Mouse (Mus musculus): ENCODE data around the gene Pla2g4e. TPM values are rescaled to one million over a fixed set of nuclear protein-coding genes. Genes with fewer than 3 reads are reported as not detected.
A peak's percentile ranks its signal among the peaks of the same experiment; 100 is the strongest.
"Not testable (repeated sequence)": the region's sequence is repeated elsewhere in the genome, so short reads cannot be mapped to it uniquely, and the experiment has no call there.

Gene Pla2g4e
- polyA plus RNA-seq, 1 experiment from 2014 or later = 0.02 TPM

DNA sequence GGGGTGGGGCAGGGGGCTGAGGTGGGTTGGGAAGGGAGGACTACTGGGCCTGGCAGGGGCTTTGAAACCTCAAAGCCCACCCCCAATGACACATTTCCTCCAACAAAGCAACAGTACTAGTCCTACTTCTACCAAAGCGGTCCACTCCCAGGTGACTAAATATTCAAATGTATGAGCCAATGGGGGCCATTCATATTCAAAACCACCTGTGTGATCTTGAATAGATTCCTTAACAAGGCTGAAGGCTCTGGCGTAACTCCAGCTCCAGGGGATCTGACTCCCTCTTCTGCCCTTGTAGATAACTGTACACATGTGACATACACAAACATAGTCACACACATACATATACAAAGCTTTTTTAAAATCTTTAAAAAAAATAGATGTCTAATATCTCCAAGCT lies 1.1 kb downstream of the Pla2g4e start:
- peaks cover 17% of the 10 kb centered on the region; the same call in 1 of the 2 replicates for H3K27me3 ChIP-seq (replicated peaks; ENCODE audit: control insufficient read depth, insufficient read depth, low read length)
- no peak overlapping the region for H3K4me2 ChIP-seq (ENCODE audit: low read depth, low read length)
- no peak overlapping the region for H3K4me3 ChIP-seq (ENCODE audit: low read length)
- H3K36me3 ChIP-seq (ENCODE audit: control insufficient read depth, insufficient read depth, low read length) = no peaks in the 10 kb centered on the region
- no peak overlapping the region for H3K27ac ChIP-seq (ENCODE audit: low read length)
- H3K9ac ChIP-seq (ENCODE audit: low read depth, low read length) = no peak overlapping the region
- no peak for ATAC-seq
- H3K9me3 ChIP-seq (ENCODE audit: control insufficient read depth, low read length) = no peaks in the 10 kb centered on the region
- WGBS = 94% methylated on average over 2 of the region's 2 CpGs
- H3K4me1 ChIP-seq (ENCODE audit: control insufficient read depth, insufficient read depth, low read length) = peaks cover 5% of the 10 kb centered on the region

- Histone ChIP-seq H3K9ac (ENCODE audit: low read depth, low read length) (no peak overlapping the region), H3K4me1 (ENCODE audit: control insufficient read depth, insufficient read depth, low read length) (peaks cover 5% of the 10 kb centered on the region), H3K4me3 (ENCODE audit: low read length) (no peak overlapping the region), H3K36me3 (ENCODE audit: control insufficient read depth, insufficient read depth, low read length) (no peaks in the 10 kb centered on the region), H3K27me3 (replicated peaks; ENCODE audit: control insufficient read depth, insufficient read depth, low read length) (peaks cover 17% of the 10 kb centered on the region; the same call in 1 of the 2 replicates), H3K4me2 (ENCODE audit: low read depth, low read length) (no peak overlapping the region), H3K9me3 (ENCODE audit: control insufficient read depth, low read length) (no peaks in the 10 kb centered on the region), H3K27ac (ENCODE audit: low read length) (no peak overlapping the region)
- WGBS = 77% methylated on average over 5 of the region's 5 CpGs
- ATAC-seq = no peak
Measured at GRCm38 (mm10) chr2:120242791-120243467, 2.2 kb downstream of the Pla2g4e start.

- not testable (repeated sequence) for H3K9me3 ChIP-seq (ENCODE audit: control insufficient read depth, low read length); ATAC-seq; H3K27me3 ChIP-seq (replicated peaks; ENCODE audit: control insufficient read depth, insufficient read depth, low read length); H3K4me1 ChIP-seq (ENCODE audit: control insufficient read depth, insufficient read depth, low read length); H3K36me3 ChIP-seq (ENCODE audit: control insufficient read depth, insufficient read depth, low read length); H3K4me3 ChIP-seq (ENCODE audit: low read length); H3K4me2 ChIP-seq (ENCODE audit: low read depth, low read length); H3K27ac ChIP-seq (ENCODE audit: low read length); H3K9ac ChIP-seq (ENCODE audit: low read depth, low read length)
- WGBS = 88% methylated on average over 8 of the region's 9 CpGs
Measured at GRCm38 (mm10) chr2:120238733-120239132, 6.4 kb downstream of the Pla2g4e start.

DNA sequence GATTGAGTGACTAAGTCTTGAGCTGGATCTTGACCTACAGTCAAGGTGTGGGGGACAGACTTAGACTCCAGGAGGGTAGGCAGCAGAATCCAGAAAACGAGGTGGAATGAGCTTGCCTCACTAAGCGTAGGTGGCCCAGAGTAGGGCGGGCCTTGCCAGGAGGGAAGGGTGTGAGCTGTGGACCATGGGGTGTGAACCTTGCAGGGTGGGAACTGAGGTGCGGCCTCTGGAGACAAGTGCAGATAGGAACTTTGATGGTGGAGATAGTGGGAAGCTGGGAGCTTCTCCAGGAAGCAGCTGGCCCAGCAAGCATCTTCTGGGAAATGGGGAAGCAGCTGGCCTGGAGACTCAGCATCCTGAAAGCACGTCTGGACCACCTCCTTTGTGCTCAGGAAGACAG lies 7.4 kb downstream of the Pla2g4e start:
- no peak overlapping the region for H3K4me3 ChIP-seq (ENCODE audit: low read length)
- no peak for ATAC-seq
- 71% methylated on average over 5 of the region's 5 CpGs for WGBS

GRCm38 (mm10) chr2:120235947-120236640 lies 9.0 kb downstream of the Pla2g4e start:
- Histone ChIP-seq H3K27me3 (replicated peaks; ENCODE audit: control insufficient read depth, insufficient read depth, low read length) (no peaks in the 10 kb centered on the region), H3K4me3 (ENCODE audit: low read length) (no peak overlapping the region), H3K4me2 (ENCODE audit: low read depth, low read length) (no peak overlapping the region), H3K9ac (ENCODE audit: low read depth, low read length) (no peak overlapping the region), H3K27ac (ENCODE audit: low read length) (no peak overlapping the region), H3K36me3 (ENCODE audit: control insufficient read depth, insufficient read depth, low read length) (no peaks in the 10 kb centered on the region), H3K9me3 (ENCODE audit: control insufficient read depth, low read length) (no peaks in the 10 kb centered on the region), H3K4me1 (ENCODE audit: control insufficient read depth, insufficient read depth, low read length) (peaks cover 4% of the 10 kb centered on the region; the same call in 1 of the 2 replicates)
- ATAC-seq = no peak
- 74% methylated on average over 3 of the region's 3 CpGs for whole genome bisulfite sequencing

More for the DNA sequence above, 7.4 kb downstream of the Pla2g4e start:
- Histone ChIP-seq H3K4me1 (ENCODE audit: control insufficient read depth, insufficient read depth, low read length) (no peaks in the 10 kb centered on the region), H3K36me3 (ENCODE audit: control insufficient read depth, insufficient read depth, low read length) (no peaks in the 10 kb centered on the region), H3K27me3 (replicated peaks; ENCODE audit: control insufficient read depth, insufficient read depth, low read length) (no peaks in the 10 kb centered on the region), H3K9ac (ENCODE audit: low read depth, low read length) (no peak overlapping the region), H3K27ac (ENCODE audit: low read length) (no peak overlapping the region), H3K4me2 (ENCODE audit: low read depth, low read length) (no peak overlapping the region), H3K9me3 (ENCODE audit: control insufficient read depth, low read length) (no peaks in the 10 kb centered on the region)

DNA sequence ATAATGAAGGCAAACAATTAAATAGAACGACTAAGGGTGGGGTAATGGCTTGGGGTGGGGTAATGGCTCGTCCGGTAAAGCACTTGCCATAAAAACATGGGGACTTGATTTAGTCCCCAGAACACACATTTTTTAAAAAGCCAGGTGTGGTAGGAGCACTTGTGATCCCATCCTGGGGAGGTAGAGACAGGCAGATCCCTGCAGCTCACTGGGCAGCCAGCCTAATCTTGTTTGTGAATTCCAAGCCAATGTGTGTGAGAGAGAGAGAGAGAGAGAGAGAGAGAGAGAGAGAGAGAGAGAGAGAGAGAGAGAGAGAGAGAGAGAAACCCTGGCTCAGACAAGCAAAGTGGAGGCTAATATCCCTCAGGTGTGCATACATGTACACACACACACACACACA lies 9.8 kb downstream of the Pla2g4e start:
- ATAC-seq = no peak
- Histone ChIP-seq H3K9ac (ENCODE audit: low read depth, low read length) (no peak overlapping the region), H3K27me3 (replicated peaks; ENCODE audit: control insufficient read depth, insufficient read depth, low read length) (no peaks in the 10 kb centered on the region), H3K4me2 (ENCODE audit: low read depth, low read length) (no peak overlapping the region), H3K27ac (ENCODE audit: low read length) (no peak overlapping the region), H3K4me3 (ENCODE audit: low read length) (no peak overlapping the region), H3K4me1 (ENCODE audit: control insufficient read depth, insufficient read depth, low read length) (peaks cover 4% of the 10 kb centered on the region; the same call in 1 of the 2 replicates), H3K9me3 (ENCODE audit: control insufficient read depth, low read length) (no peaks in the 10 kb centered on the region), H3K36me3 (ENCODE audit: control insufficient read depth, insufficient read depth, low read length) (no peaks in the 10 kb centered on the region)
- WGBS = 50% methylated on average over 3 of the region's 3 CpGs

GRCm38 (mm10) chr2:120231642-120232041 lies 13.5 kb downstream of the Pla2g4e start:
- no peak overlapping the region for H3K27ac ChIP-seq (ENCODE audit: low read length)
- no peak overlapping the region for H3K4me2 ChIP-seq (ENCODE audit: low read depth, low read length)
- H3K9me3 ChIP-seq (ENCODE audit: control insufficient read depth, low read length) = no peaks in the 10 kb centered on the region
- H3K27me3 ChIP-seq (replicated peaks; ENCODE audit: control insufficient read depth, insufficient read depth, low read length) = no peaks in the 10 kb centered on the region
- no peak overlapping the region for H3K4me3 ChIP-seq (ENCODE audit: low read length)
- peaks cover 4% of the 10 kb centered on the region; the same call in 1 of the 2 replicates for H3K4me1 ChIP-seq (ENCODE audit: control insufficient read depth, insufficient read depth, low read length)
- 49% methylated on average over 3 of the region's 3 CpGs for WGBS
- no peaks in the 10 kb centered on the region for H3K36me3 ChIP-seq (ENCODE audit: control insufficient read depth, insufficient read depth, low read length)
- ATAC-seq = peak; percentile 75
- H3K9ac ChIP-seq (ENCODE audit: low read depth, low read length) = no peak overlapping the region

- no peak overlapping the region for H3K27ac ChIP-seq (ENCODE audit: low read length)
- no peaks in the 10 kb centered on the region for H3K36me3 ChIP-seq (ENCODE audit: control insufficient read depth, insufficient read depth, low read length)
- H3K4me2 ChIP-seq (ENCODE audit: low read depth, low read length) = no peak overlapping the region
- H3K27me3 ChIP-seq (replicated peaks; ENCODE audit: control insufficient read depth, insufficient read depth, low read length) = no peaks in the 10 kb centered on the region
- no peak for ATAC-seq
- no peaks in the 10 kb centered on the region for H3K4me1 ChIP-seq (ENCODE audit: control insufficient read depth, insufficient read depth, low read length)
- 90% methylated on average over 5 of the region's 5 CpGs for WGBS
- no peak overlapping the region for H3K9ac ChIP-seq (ENCODE audit: low read depth, low read length)
- no peaks in the 10 kb centered on the region for H3K9me3 ChIP-seq (ENCODE audit: control insufficient read depth, low read length)
- no peak overlapping the region for H3K4me3 ChIP-seq (ENCODE audit: low read length)
Measured at GRCm38 (mm10) chr2:120214600-120214999, 30.5 kb downstream of the Pla2g4e start.

DNA sequence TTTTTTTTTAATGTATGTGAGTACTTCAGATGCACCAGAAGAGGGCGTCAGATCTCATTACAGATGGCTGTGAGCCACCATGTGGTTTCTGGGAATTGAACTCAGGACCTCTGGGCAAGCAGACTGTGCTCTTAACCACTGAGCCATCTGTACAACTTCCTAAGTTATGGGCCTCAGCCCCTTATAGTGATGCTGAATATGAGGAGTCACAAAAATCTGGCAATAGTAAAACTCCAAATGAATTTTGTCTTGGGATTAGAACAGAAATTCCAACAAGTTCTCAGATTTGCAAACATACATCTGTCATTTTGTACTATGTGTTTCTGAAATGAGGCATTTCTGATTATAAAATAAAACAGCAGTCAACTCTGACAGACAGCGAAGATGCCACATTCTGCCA lies 33.7 kb downstream of the Pla2g4e start:
- WGBS = 57% methylated on average over 2 of the region's 2 CpGs
- Histone ChIP-seq H3K4me1 (ENCODE audit: control insufficient read depth, insufficient read depth, low read length) (no peaks in the 10 kb centered on the region), H3K9ac (ENCODE audit: low read depth, low read length) (no peak overlapping the region), H3K4me2 (ENCODE audit: low read depth, low read length) (no peak overlapping the region), H3K9me3 (ENCODE audit: control insufficient read depth, low read length) (no peaks in the 10 kb centered on the region), H3K36me3 (ENCODE audit: control insufficient read depth, insufficient read depth, low read length) (no peaks in the 10 kb centered on the region), H3K27ac (ENCODE audit: low read length) (no peak overlapping the region), H3K4me3 (ENCODE audit: low read length) (no peak overlapping the region), H3K27me3 (replicated peaks; ENCODE audit: control insufficient read depth, insufficient read depth, low read length) (no peaks in the 10 kb centered on the region)
- no peak for ATAC-seq

Data from intestine, embryonic 16.5 days (tissue).